Mouse (Mus musculus) spleen, adult 2 months (tissue): Measurements from ENCODE around the gene Tmprss13.

ENCODE experiments used
- CTCF ChIP-seq: fragments of 200-500 bp; IDR thresholded peaks from 2 replicates; pipeline ENCODE4 v1.5.1; 2011; ENCODE audit warnings: mild to moderate bottlenecking, inconsistent platforms; ENCODE audit not compliant: insufficient read depth, insufficient read length, insufficient replicate concordance; ENCODE audit errors: extremely low read depth
- POLR2A ChIP-seq: fragments of 200-500 bp; IDR thresholded peaks from 2 replicates; pipeline ENCODE4 v1.6.1; 2011; ENCODE audit warnings: low read depth, low read length, inconsistent platforms

GRCm38 (mm10) chr9:45374988-45375502, 56.1 kb downstream of the Tmprss13 start:
- TF ChIP-seq POLR2A, result no peak
- no peak for TF ChIP-seq CTCF
